Mouse (Mus musculus): Measurements from ENCODE around the gene Ros1. TPM values are rescaled to one million over a fixed set of nuclear protein-coding genes. Genes with fewer than 3 reads are reported as not detected.
A peak's percentile ranks its signal among the peaks of the same experiment; 100 is the strongest.

Ros1 gene
- polyA plus RNA-seq, 1 experiment from 2014 or later = 1.2 TPM

DNA sequence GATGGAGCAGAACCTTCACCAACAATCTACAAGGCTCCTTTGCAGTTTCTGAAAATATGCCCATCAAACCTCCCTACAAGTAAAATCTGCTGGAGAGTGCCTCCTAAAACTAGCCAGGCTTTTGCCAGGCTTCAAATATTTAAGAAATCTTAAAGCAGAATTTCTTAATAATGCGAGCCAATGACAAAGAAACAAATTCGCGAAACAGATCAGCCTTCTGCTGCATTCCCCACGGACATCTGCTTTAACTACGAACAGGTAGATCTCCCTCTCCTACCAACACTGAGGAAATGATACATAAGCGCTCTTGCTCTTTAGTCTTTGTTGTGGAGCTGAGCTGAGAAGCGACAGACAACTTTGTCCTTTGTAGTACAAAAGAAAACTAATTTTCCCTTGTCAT lies 169.2 kb downstream of the Ros1 start:
- Histone ChIP-seq H3K4me2 (replicated peaks; ENCODE audit: low read depth, low read length) (no peak overlapping the region), H3K4me1 (ENCODE audit: insufficient read depth, low read depth, low read length) (0 out of 2 replicates have a peak, but pooled peaks cover 5% of the 10 kb centered on the region), H3K9ac (replicated peaks; ENCODE audit: low read depth) (no peak overlapping the region), H3K4me3 (ENCODE audit: low read depth, low read length) (no peak overlapping the region), H3K27ac (ENCODE audit: low read length) (no peak overlapping the region), H3K27me3 (replicated peaks; ENCODE audit: insufficient read depth, low read length) (peaks cover 62% of the 10 kb centered on the region), H3K36me3 (ENCODE audit: insufficient read depth, low read length) (no peaks in the 10 kb centered on the region), H3K9me3 (ENCODE audit: low read length) (no peaks in the 10 kb centered on the region)
- 17% methylated on average over 7 of the region's 7 CpGs for WGBS
- DNase-seq (ENCODE audit: low spot score) (no peak), ATAC-seq (no peak)
- no peak for TF ChIP-seq EP300 (IDR thresholded peaks at IDR 0.05)
- no peak for TF ChIP-seq CTCF (IDR thresholded peaks at IDR 0.05)

DNA sequence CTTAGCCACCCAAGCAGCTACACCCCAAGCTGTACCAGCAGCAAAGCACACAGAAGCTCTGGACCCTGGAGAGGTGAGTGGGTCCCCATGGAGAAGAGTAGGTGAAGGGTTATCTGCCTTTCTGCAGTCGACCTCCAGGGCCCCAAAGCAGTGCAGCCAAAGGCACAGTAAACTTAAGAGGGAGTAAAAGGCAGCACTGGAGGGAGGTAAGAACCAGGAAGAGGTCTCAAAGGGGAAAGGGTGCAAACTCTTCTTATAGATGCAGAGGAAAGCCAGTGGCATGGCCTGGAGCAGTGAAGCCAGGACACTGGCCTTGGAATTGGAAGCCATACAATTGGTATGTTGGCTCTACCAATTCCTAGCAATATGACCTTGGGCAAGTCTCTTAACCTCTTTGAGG lies 169.8 kb downstream of the Ros1 start:
- H3K9me3 ChIP-seq (ENCODE audit: low read length) = no peaks in the 10 kb centered on the region
- no peak for TF ChIP-seq EP300 (IDR thresholded peaks at IDR 0.05)
- TF ChIP-seq CTCF (IDR thresholded peaks at IDR 0.05) = no peak
- peaks cover 67% of the 10 kb centered on the region for H3K27me3 ChIP-seq (replicated peaks; ENCODE audit: insufficient read depth, low read length)
- ATAC-seq (no peak), DNase-seq (ENCODE audit: low spot score) (no peak)
- H3K4me3 ChIP-seq (ENCODE audit: low read depth, low read length) = no peak overlapping the region
- 0 out of 2 replicates have a peak, but pooled peaks cover 5% of the 10 kb centered on the region for H3K4me1 ChIP-seq (ENCODE audit: insufficient read depth, low read depth, low read length)
- H3K4me2 ChIP-seq (replicated peaks; ENCODE audit: low read depth, low read length) = no peak overlapping the region
- H3K27ac ChIP-seq (ENCODE audit: low read length) = no peak overlapping the region
- H3K9ac ChIP-seq (replicated peaks; ENCODE audit: low read depth) = no peak overlapping the region
- no peaks in the 10 kb centered on the region for H3K36me3 ChIP-seq (ENCODE audit: insufficient read depth, low read length)
- 0% methylated on average over 1 of the region's 1 CpGs for WGBS

DNA sequence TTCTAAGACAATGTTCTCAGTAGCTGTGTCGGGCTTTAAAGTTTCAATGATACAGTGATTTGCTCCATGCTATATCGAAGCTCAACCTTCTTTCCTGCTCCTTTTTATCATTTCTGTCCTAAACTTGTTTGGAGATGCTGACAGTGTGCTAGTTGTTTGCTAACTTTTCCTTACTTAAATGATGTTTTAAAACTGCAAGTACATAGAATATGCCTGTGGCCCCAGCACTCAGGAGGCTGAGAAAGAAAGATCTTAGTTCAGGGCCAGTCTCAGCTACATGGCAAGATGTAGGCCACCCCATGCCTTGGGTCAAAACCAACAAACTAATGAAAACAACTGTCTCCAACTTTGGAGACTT lies 171.0 kb downstream of the Ros1 start:
- no peak overlapping the region for H3K9ac ChIP-seq (replicated peaks; ENCODE audit: low read depth)
- no peaks in the 10 kb centered on the region for H3K9me3 ChIP-seq (ENCODE audit: low read length)
- ATAC-seq (no peak), DNase-seq (ENCODE audit: low spot score) (no peak)
- no peak for TF ChIP-seq EP300 (IDR thresholded peaks at IDR 0.05)
- no peak for TF ChIP-seq CTCF (IDR thresholded peaks at IDR 0.05)
- no peak overlapping the region for H3K27ac ChIP-seq (ENCODE audit: low read length)
- WGBS = 6% methylated on average over 2 of the region's 2 CpGs
- no peak overlapping the region for H3K4me2 ChIP-seq (replicated peaks; ENCODE audit: low read depth, low read length)
- no peaks in the 10 kb centered on the region for H3K36me3 ChIP-seq (ENCODE audit: insufficient read depth, low read length)
- H3K4me1 ChIP-seq (ENCODE audit: insufficient read depth, low read depth, low read length) = 0 out of 2 replicates have a peak, but pooled peaks cover 5% of the 10 kb centered on the region
- peaks cover 73% of the 10 kb centered on the region for H3K27me3 ChIP-seq (replicated peaks; ENCODE audit: insufficient read depth, low read length)
- no peak overlapping the region for H3K4me3 ChIP-seq (ENCODE audit: low read depth, low read length)

- H3K9ac ChIP-seq (replicated peaks; ENCODE audit: low read depth) = no peak overlapping the region
- ATAC-seq (no peak), DNase-seq (ENCODE audit: low spot score) (no peak)
- no peaks in the 10 kb centered on the region for H3K36me3 ChIP-seq (ENCODE audit: insufficient read depth, low read length)
- H3K27ac ChIP-seq (ENCODE audit: low read length) = no peak overlapping the region
- H3K4me3 ChIP-seq (ENCODE audit: low read depth, low read length) = peak overlapping the region; percentile 34
- no peak for TF ChIP-seq EP300 (IDR thresholded peaks at IDR 0.05)
- TF ChIP-seq CTCF (IDR thresholded peaks at IDR 0.05) = no peak
- 0 out of 2 replicates have a peak, but pooled peaks cover 5% of the 10 kb centered on the region for H3K4me1 ChIP-seq (ENCODE audit: insufficient read depth, low read depth, low read length)
- no peaks in the 10 kb centered on the region for H3K9me3 ChIP-seq (ENCODE audit: low read length)
- WGBS = 5% methylated on average over 17 of the region's 17 CpGs
- 0 out of 2 replicates have a peak overlapping the region, but pooled peaks have one; percentile 59 for H3K4me2 ChIP-seq (replicated peaks; ENCODE audit: low read depth, low read length)
- H3K27me3 ChIP-seq (replicated peaks; ENCODE audit: insufficient read depth, low read length) = peaks cover 73% of the 10 kb centered on the region
These were observed 171.6 kb downstream of the Ros1 start for GRCm38 (mm10) chr10:52023213-52024052.

DNA sequence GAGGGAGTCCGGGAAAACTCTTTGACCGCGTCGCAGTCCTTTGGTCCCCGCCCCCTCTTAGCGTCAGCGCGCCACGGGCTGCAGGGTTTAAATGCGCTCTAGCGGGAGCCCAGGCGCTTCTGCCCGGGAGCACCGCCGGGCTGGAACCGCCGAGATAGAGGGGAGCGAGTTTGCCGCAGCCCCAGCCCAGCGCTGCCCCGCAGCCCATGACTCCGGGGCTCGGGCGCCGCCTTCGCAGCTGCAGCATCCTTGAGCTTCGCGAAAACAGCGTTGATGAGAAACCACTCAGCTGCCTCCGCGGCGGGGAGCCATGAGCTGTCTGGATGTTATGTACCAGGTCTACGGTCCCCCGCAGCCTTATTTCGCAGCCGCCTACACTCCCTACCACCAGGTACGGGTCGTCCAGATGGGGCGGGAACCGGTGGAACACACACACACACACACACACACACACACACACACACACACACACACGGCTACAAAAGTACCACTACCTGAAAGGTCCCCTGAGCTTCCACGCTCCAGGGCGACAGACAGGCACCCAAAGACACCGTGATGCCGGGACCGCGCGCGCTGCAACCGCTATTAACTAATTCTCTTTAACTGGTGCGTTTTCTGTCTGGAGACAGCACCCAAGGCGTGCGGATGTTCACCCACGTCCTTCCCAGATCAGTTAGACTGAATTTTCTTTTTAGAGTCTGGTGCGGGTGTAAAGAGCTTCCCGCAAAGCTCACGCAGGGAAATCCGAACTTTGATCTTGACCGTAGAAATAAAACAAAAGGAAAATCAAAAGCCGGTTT lies 172.4 kb downstream of the Ros1 start, which contains the start of gene Vgll2:
TSS of gene Vgll2 (plus strand) at position 90 of the 800 bp plus-strand sequence.
- Histone ChIP-seq H3K4me2 (replicated peaks; ENCODE audit: low read depth, low read length) (peak within 1 kb of the TSS; percentile 59), H3K9me3 (ENCODE audit: low read length) (no peaks in the 10 kb centered on the region), H3K4me1 (ENCODE audit: insufficient read depth, low read depth, low read length) (0 out of 2 replicates have a peak, but pooled peaks cover 5% of the 10 kb centered on the region), H3K36me3 (ENCODE audit: insufficient read depth, low read length) (no peaks in the 10 kb centered on the region), H3K9ac (replicated peaks; ENCODE audit: low read depth) (no peak within 1 kb of the TSS), H3K27ac (ENCODE audit: low read length) (no peak within 1 kb of the TSS), H3K4me3 (ENCODE audit: low read depth, low read length) (peak within 1 kb of the TSS; percentile 34), H3K27me3 (replicated peaks; ENCODE audit: insufficient read depth, low read length) (peaks cover 67% of the 10 kb centered on the region)
- ATAC-seq (peak; percentile 38), DNase-seq (ENCODE audit: low spot score) (peak; percentile 37)
- under 1% methylated on average over 56 of the region's 60 CpGs for WGBS
- TF ChIP-seq EP300 (IDR thresholded peaks at IDR 0.05) (no peak), CTCF (IDR thresholded peaks at IDR 0.05) (no peak)
